Mouse (Mus musculus): Measurements from ENCODE around the gene Aanat. TPM values are rescaled to one million over a fixed set of nuclear protein-coding genes. Genes with fewer than 3 reads are reported as not detected.

Aanat gene
- polyA plus RNA-seq, 1 experiment from 2014 or later = not detected

GRCm38 (mm10) chr11:116580711-116581375 is 5.4 kb upstream of the Aanat start:
- Histone ChIP-seq H3K9ac (ENCODE audit: low read depth, low read length) (peak overlapping the region; percentile 75), H3K27ac (ENCODE audit: low read depth, low read length) (no peak overlapping the region; the same call in 1 of the 2 replicates), H3K4me1 (replicated peaks; ENCODE audit: control insufficient read depth, insufficient read depth, low read length) (no peaks in the 10 kb centered on the region; the same call in 1 of the 2 replicates), H3K4me3 (ENCODE audit: low read depth, low read length) (peak overlapping the region; percentile 82), H3K4me2 (replicated peaks; ENCODE audit: low read depth) (peak overlapping the region; percentile 100), H3K9me3 (ENCODE audit: control insufficient read depth) (no peaks in the 10 kb centered on the region), H3K36me3 (ENCODE audit: control insufficient read depth, insufficient read depth) (no peaks in the 10 kb centered on the region), H3K27me3 (replicated peaks; ENCODE audit: control insufficient read depth, insufficient read depth, low read length) (no peaks in the 10 kb centered on the region)
- under 1% methylated on average over 88 of the region's 91 CpGs for WGBS
- peak; percentile 65 for ATAC-seq
- no peak for TF ChIP-seq CTCF (IDR thresholded peaks at IDR 0.05; ENCODE audit: low read depth)

- H3K27ac ChIP-seq (ENCODE audit: low read depth, low read length) = no peak within 1 kb of the TSS; the same call in 1 of the 2 replicates
- TF ChIP-seq CTCF (IDR thresholded peaks at IDR 0.05; ENCODE audit: low read depth) = peak; percentile 65
Measured at GRCm38 (mm10) chr11:116581376-116581814, 4.8 kb upstream of the Aanat start, which contains the start of gene Ube2o. Gene Ube2o (minus strand): TSS chr11:116581447.

GRCm38 (mm10) chr11:116585682-116586081 is 550 bp upstream of the Aanat start:
- H3K27me3 ChIP-seq (replicated peaks; ENCODE audit: control insufficient read depth, insufficient read depth, low read length) = peaks cover 14% of the 10 kb centered on the region
- H3K4me1 ChIP-seq (replicated peaks; ENCODE audit: control insufficient read depth, insufficient read depth, low read length) = no peaks in the 10 kb centered on the region
- 61% methylated on average over 6 of the region's 6 CpGs for WGBS
- H3K9ac ChIP-seq (ENCODE audit: low read depth, low read length) = no peak overlapping the region
- H3K27ac ChIP-seq (ENCODE audit: low read depth, low read length) = no peak overlapping the region
- H3K9me3 ChIP-seq (ENCODE audit: control insufficient read depth) = no peaks in the 10 kb centered on the region
- no peak for TF ChIP-seq CTCF (IDR thresholded peaks at IDR 0.05; ENCODE audit: low read depth)
- no peak overlapping the region for H3K4me2 ChIP-seq (replicated peaks; ENCODE audit: low read depth)
- H3K4me3 ChIP-seq (ENCODE audit: low read depth, low read length) = no peak overlapping the region
- H3K36me3 ChIP-seq (ENCODE audit: control insufficient read depth, insufficient read depth) = no peaks in the 10 kb centered on the region
- no peak for ATAC-seq

More at GRCm38 (mm10) chr11:116581376-116581814, 4.8 kb upstream of the Aanat start, which contains the start of gene Ube2o:
- ATAC-seq = peak; percentile 87
- WGBS = 2% methylated on average over 29 of the region's 51 CpGs
- Histone ChIP-seq H3K9me3 (ENCODE audit: control insufficient read depth) (no peaks in the 10 kb centered on the region), H3K4me3 (ENCODE audit: low read depth, low read length) (peak within 1 kb of the TSS; percentile 82), H3K36me3 (ENCODE audit: control insufficient read depth, insufficient read depth) (no peaks in the 10 kb centered on the region), H3K27me3 (replicated peaks; ENCODE audit: control insufficient read depth, insufficient read depth, low read length) (no peaks in the 10 kb centered on the region), H3K4me2 (replicated peaks; ENCODE audit: low read depth) (peak within 1 kb of the TSS; percentile 100), H3K9ac (ENCODE audit: low read depth, low read length) (peak within 1 kb of the TSS; percentile 75), H3K4me1 (replicated peaks; ENCODE audit: control insufficient read depth, insufficient read depth, low read length) (no peaks in the 10 kb centered on the region; the same call in 1 of the 2 replicates)

GRCm38 (mm10) chr11:116586801-116587631 is 784 bp downstream of the Aanat start:
- Histone ChIP-seq H3K4me2 (replicated peaks; ENCODE audit: low read depth) (no peak overlapping the region), H3K4me1 (replicated peaks; ENCODE audit: control insufficient read depth, insufficient read depth, low read length) (no peaks in the 10 kb centered on the region), H3K36me3 (ENCODE audit: control insufficient read depth, insufficient read depth) (no peaks in the 10 kb centered on the region), H3K9me3 (ENCODE audit: control insufficient read depth) (no peaks in the 10 kb centered on the region), H3K27me3 (replicated peaks; ENCODE audit: control insufficient read depth, insufficient read depth, low read length) (peaks cover 14% of the 10 kb centered on the region), H3K4me3 (ENCODE audit: low read depth, low read length) (no peak overlapping the region), H3K27ac (ENCODE audit: low read depth, low read length) (no peak overlapping the region), H3K9ac (ENCODE audit: low read depth, low read length) (no peak overlapping the region)
- TF ChIP-seq CTCF (IDR thresholded peaks at IDR 0.05; ENCODE audit: low read depth) = peak; percentile 96
- peak; percentile 52 for ATAC-seq
- 27% methylated on average over 23 of the region's 23 CpGs for WGBS

- Histone ChIP-seq H3K27me3 (replicated peaks; ENCODE audit: control insufficient read depth, insufficient read depth, low read length) (peaks cover 14% of the 10 kb centered on the region), H3K27ac (ENCODE audit: low read depth, low read length) (no peak overlapping the region), H3K4me2 (replicated peaks; ENCODE audit: low read depth) (no peak overlapping the region), H3K9me3 (ENCODE audit: control insufficient read depth) (no peaks in the 10 kb centered on the region), H3K4me1 (replicated peaks; ENCODE audit: control insufficient read depth, insufficient read depth, low read length) (no peaks in the 10 kb centered on the region), H3K4me3 (ENCODE audit: low read depth, low read length) (no peak overlapping the region), H3K9ac (ENCODE audit: low read depth, low read length) (no peak overlapping the region), H3K36me3 (ENCODE audit: control insufficient read depth, insufficient read depth) (no peaks in the 10 kb centered on the region)
- TF ChIP-seq CTCF (IDR thresholded peaks at IDR 0.05; ENCODE audit: low read depth) = no peak
- 31% methylated on average over 14 of the region's 14 CpGs for WGBS
- ATAC-seq = no peak
Measured at GRCm38 (mm10) chr11:116589020-116589531, 2.8 kb downstream of the Aanat start.

GRCm38 (mm10) chr11:116589574-116589973 is 3.3 kb downstream of the Aanat start:
- no peaks in the 10 kb centered on the region for H3K4me1 ChIP-seq (replicated peaks; ENCODE audit: control insufficient read depth, insufficient read depth, low read length)
- H3K36me3 ChIP-seq (ENCODE audit: control insufficient read depth, insufficient read depth) = no peaks in the 10 kb centered on the region
- no peak overlapping the region for H3K4me2 ChIP-seq (replicated peaks; ENCODE audit: low read depth)
- no peak overlapping the region for H3K27ac ChIP-seq (ENCODE audit: low read depth, low read length)
- no peak overlapping the region for H3K4me3 ChIP-seq (ENCODE audit: low read depth, low read length)
- no peak overlapping the region for H3K9ac ChIP-seq (ENCODE audit: low read depth, low read length)
- TF ChIP-seq CTCF (IDR thresholded peaks at IDR 0.05; ENCODE audit: low read depth) = no peak
- no peaks in the 10 kb centered on the region for H3K9me3 ChIP-seq (ENCODE audit: control insufficient read depth)
- no peak for ATAC-seq
- 58% methylated on average over 8 of the region's 8 CpGs for WGBS
- H3K27me3 ChIP-seq (replicated peaks; ENCODE audit: control insufficient read depth, insufficient read depth, low read length) = peaks cover 14% of the 10 kb centered on the region
